In the genomic region with DNA sequence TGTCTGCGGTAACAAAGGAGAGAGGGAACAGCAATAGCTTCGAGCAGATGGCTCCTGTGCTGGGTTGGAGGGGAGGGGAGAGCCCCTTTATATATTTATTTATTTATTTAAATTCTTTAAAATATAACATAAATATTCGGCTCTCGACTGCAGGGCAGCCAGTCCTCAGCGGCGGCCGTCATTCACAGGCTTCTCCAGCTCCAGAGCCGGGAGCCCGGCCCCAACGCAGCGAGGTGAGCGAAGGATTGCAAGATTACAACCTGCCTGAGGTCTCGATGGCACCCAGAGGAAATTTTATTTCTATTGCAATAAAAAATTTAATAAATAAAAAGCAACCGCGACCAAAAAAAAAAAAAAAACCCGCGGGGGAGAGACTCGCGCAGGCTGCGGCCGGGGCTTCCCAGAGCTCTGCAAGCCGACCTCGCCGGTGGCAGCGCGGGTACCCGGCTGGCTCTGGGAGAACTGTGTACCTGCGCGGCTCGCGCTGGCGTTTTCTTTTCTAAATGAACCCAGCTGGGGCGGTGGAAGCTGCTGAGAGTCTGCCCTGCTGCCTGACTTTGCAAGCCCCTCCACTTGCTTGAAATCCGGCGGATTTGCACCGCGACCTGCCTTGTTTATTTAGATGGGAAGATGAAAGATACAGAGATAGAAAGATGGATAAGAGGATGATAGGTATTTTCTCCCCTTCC, we compare ENCODE assay signal across 7 mouse cellular contexts. TPM values are rescaled to one million over a fixed set of nuclear protein-coding genes. Genes with fewer than 3 reads are reported as not detected.
DNase-seq lines count a peak whose midpoint lies in the region; ATAC-seq and TF ChIP-seq lines count a peak whose summit lies in the region.

No protein-coding gene starts in this region.

- TF ChIP-seq CTCF in spleen, adult 2 months (IDR thresholded peaks at IDR 0.05; ENCODE audit: extremely low read depth, insufficient read depth, insufficient read length, insufficient replicate concordance) = no peak

- no peaks in the 10 kb centered on the region for H3K36me3 ChIP-seq in spleen, adult 2 months (ENCODE audit: control insufficient read depth, insufficient read depth, low read length)
- no peaks in the 10 kb centered on the region for H3K36me3 ChIP-seq in forebrain, embryonic 14.5 days (ENCODE audit: control insufficient read depth, insufficient read depth, low read length)
- no peaks in the 10 kb centered on the region for H3K36me3 ChIP-seq in midbrain, embryonic 12.5 days

- H3K4me1 ChIP-seq in spleen, adult 2 months (ENCODE audit: control insufficient read depth, insufficient read depth, insufficient read length) = peaks cover 4% of the 10 kb centered on the region; the same call in 1 of the 2 replicates
- peaks cover 29% of the 10 kb centered on the region for H3K4me1 ChIP-seq in forebrain, embryonic 14.5 days (ENCODE audit: control insufficient read depth, insufficient read depth, low read length)
- peaks cover 63% of the 10 kb centered on the region for H3K4me1 ChIP-seq in midbrain, embryonic 12.5 days

- ATAC-seq in forebrain, embryonic 14.5 days = no peak
- ATAC-seq in midbrain, embryonic 12.5 days (ENCODE audit: low FRiP score, low read depth) = no peak

- peaks cover 16% of the 10 kb centered on the region for H3K27me3 ChIP-seq in spleen, adult 2 months (ENCODE audit: control insufficient read depth, insufficient read depth, low read length)
- H3K27me3 ChIP-seq in forebrain, embryonic 14.5 days (replicated peaks; ENCODE audit: control insufficient read depth, insufficient read depth, low read length) = no peaks in the 10 kb centered on the region
- peaks cover 14% of the 10 kb centered on the region for H3K27me3 ChIP-seq in midbrain, embryonic 12.5 days

- H3K4me3 ChIP-seq in spleen, adult 2 months (ENCODE audit: extremely low read depth, insufficient read depth, insufficient read length) = peak overlapping the region; percentile 60
- H3K4me3 ChIP-seq in forebrain, embryonic 14.5 days (ENCODE audit: low read depth, low read length) = peak overlapping the region; percentile 98
- H3K4me3 ChIP-seq in midbrain, embryonic 12.5 days = peak overlapping the region; percentile 94

- peak overlapping the region; percentile 100 for H3K9ac ChIP-seq in forebrain, embryonic 14.5 days (ENCODE audit: low read length)
- peak overlapping the region; percentile 90 for H3K9ac ChIP-seq in midbrain, embryonic 12.5 days (replicated peaks)

- peak overlapping the region; percentile 77 for H3K27ac ChIP-seq in spleen, adult 2 months (ENCODE audit: insufficient read depth, low read length)
- peak overlapping the region; percentile 99 for H3K27ac ChIP-seq in forebrain, embryonic 14.5 days (ENCODE audit: low read depth, low read length)
- H3K27ac ChIP-seq in midbrain, embryonic 12.5 days (replicated peaks) = peak overlapping the region; percentile 65

- WGBS in spleen, adult 2 months = 4% methylated on average over 37 of the region's 37 CpGs
- 3% methylated on average over 37 of the region's 37 CpGs for WGBS in forebrain, embryonic 14.5 days
- WGBS in midbrain, embryonic 12.5 days = 2% methylated on average over 37 of the region's 37 CpGs

- TF ChIP-seq POLR2A in spleen, adult 2 months (IDR thresholded peaks at IDR 0.05; ENCODE audit: low read depth, low read length) = no peak

- H3K9me3 ChIP-seq in forebrain, embryonic 14.5 days (replicated peaks; ENCODE audit: control insufficient read depth, low read length) = no peaks in the 10 kb centered on the region
- no peaks in the 10 kb centered on the region for H3K9me3 ChIP-seq in midbrain, embryonic 12.5 days

- no peak for DNase-seq in spleen, adult 2 months (ENCODE audit: low read depth in 1 of 2, low spot score in 2 of 2)
- no peak for DNase-seq in spleen, postnatal 14 days (ENCODE audit: low spot score in 2 of 2)
- peak; percentile 65 for DNase-seq in forebrain, embryonic 14.5 days (ENCODE audit: low spot score)
- DNase-seq in thymus, postnatal 4 days = peak; percentile 80
- DNase-seq in frontal cortex, postnatal 36 days (ENCODE audit: low spot score in 2 of 2) = no peak
- DNase-seq in gastrocnemius, adult 18-20 months (ENCODE audit: low spot score) = no peak

- peak overlapping the region; percentile 65 for H3K4me2 ChIP-seq in forebrain, embryonic 14.5 days (ENCODE audit: low read length)
- H3K4me2 ChIP-seq in midbrain, embryonic 12.5 days (replicated peaks) = peak overlapping the region; percentile 70

RNA-seq across cellular contexts. Expression of a gene that starts 1.6 kb away (rescaled TPM):
- 19.7 and 37.3 TPM in 2 replicates for polyA plus RNA-seq in spleen, adult 2 months (2012; rRNA removed)
- 76.7 and 86.5 TPM in 2 replicates for polyA plus RNA-seq in forebrain, embryonic 14.5 days (2014; fragmentation: Nextera tagmentation; extraction: Ambion mirVana)
- polyA plus RNA-seq in midbrain, embryonic 12.5 days (2016; fragmentation: Nextera tagmentation; extraction: Ambion mirVana) = 16.1 and 19.5 TPM in 2 replicates
- total RNA-seq in gastrocnemius, adult 18-20 months (2021) = not detected

Comparison
In these comparisons a context has a peak if more than half of its experiments do, and no peak if none do; other contexts are left out.
1. DNase-seq: peak in forebrain, embryonic 14.5 days (single experiment) and thymus, postnatal 4 days (single experiment); none in spleen, adult 2 months (0 of 2), spleen, postnatal 14 days (0 of 2), frontal cortex, postnatal 36 days (0 of 2) and gastrocnemius, adult 18-20 months (single experiment).
2. Peak in every context shown above with its lines, with median percentiles within 50 percentile points of each other: H3K27ac ChIP-seq and H3K4me3 ChIP-seq.